Mouse (Mus musculus) neural tube, embryonic 14.5 days (tissue): ENCODE measurements around the gene Bsg. TPM values are rescaled to one million over a fixed set of nuclear protein-coding genes. Genes with fewer than 3 reads are reported as not detected.
"Not testable (repeated sequence)": the region's sequence is repeated elsewhere in the genome, so short reads cannot be mapped to it uniquely, and the experiment has no call there.

Experiments used
- ATAC-seq: fragments of 200-750 bp; cut with Nextera tagmentation; 2 replicates; pipeline ENCODE4 v1.8.0; 2017; ENCODE audit warnings: low read depth, mild to moderate bottlenecking, moderate TSS enrichment, moderate library complexity
- H3K27ac ChIP-seq: fragments of 300-500 bp; sonication (generic); 2 replicates; pipeline ENCODE4 v1.5.1; 2014; ENCODE audit warnings: low read depth, mild to moderate bottlenecking, control low read depth, low read length, moderate library complexity, mixed read lengths
- H3K27me3 ChIP-seq: fragments of 300-500 bp; sonication (generic); 2 replicates; pipeline ENCODE4 v1.6.1; 2014; ENCODE audit warnings: low read length; ENCODE audit not compliant: control insufficient read depth, insufficient read depth
- H3K36me3 ChIP-seq: fragments of 300-500 bp; sonication (generic); 2 replicates; pipeline ENCODE4 v1.6.1; 2014; ENCODE audit warnings: low read length, mixed read lengths; ENCODE audit not compliant: control insufficient read depth, insufficient read depth
- H3K4me1 ChIP-seq: fragments of 300-500 bp; sonication (generic); 2 replicates; pipeline ENCODE4 v1.6.1; 2014; ENCODE audit warnings: low read length; ENCODE audit not compliant: control insufficient read depth, insufficient read depth
- H3K4me2 ChIP-seq: fragments of 300-500 bp; sonication (generic); 2 replicates; pipeline ENCODE4 v1.6.1; 2014; ENCODE audit warnings: mild to moderate bottlenecking, low read depth, low read length, control low read depth
- H3K4me3 ChIP-seq: fragments of 300-500 bp; sonication (generic); 2 replicates; pipeline ENCODE4 v1.5.1; 2014; ENCODE audit warnings: low read depth, low read length, control low read depth, mixed read lengths
- H3K9ac ChIP-seq: fragments of 300-500 bp; sonication (generic); replicated peaks from 2 replicates; pipeline ENCODE4 v1.6.1; 2014; ENCODE audit warnings: low read depth, mild to moderate bottlenecking, control low read depth, low read length, mixed read lengths
- H3K9me3 ChIP-seq: fragments of 300-500 bp; sonication (generic); 2 replicates; pipeline ENCODE4 v1.6.1; 2016; ENCODE audit warnings: low read length; ENCODE audit not compliant: control insufficient read depth
- WGBS: fragments of 180-500 bp; shearing (Covaris S2); extraction: QIAGEN DNeasy Blood & Tissue Kit; methylation state at CpG from one replicate; pipeline ENCODE4 v1.1.7; 2014; 5-methylcytosine and 5-hydroxymethylcytosine counted together
- polyA plus RNA-seq: library from polyadenylated mRNA; unstranded; fragments of >200 nt; fragmentation: Nextera tagmentation; extraction: Ambion mirVana; gene quantifications from 2 replicates; pipeline ENCODE4 v1.2.1, GENCODE M21; 2014

Bsg gene
- polyA plus RNA-seq, 1 experiment from 2014 or later: 802 TPM

GRCm38 (mm10) chr10:79696129-79696651, 8.1 kb upstream of the Bsg start:
- H3K4me3 ChIP-seq: no peak overlapping the region
- no peak overlapping the region for H3K27ac ChIP-seq
- H3K4me1 ChIP-seq: no peaks in the 10 kb centered on the region
- no peaks in the 10 kb centered on the region for H3K27me3 ChIP-seq
- no peak for ATAC-seq
- H3K9me3 ChIP-seq: no peaks in the 10 kb centered on the region
- H3K4me2 ChIP-seq: no peak overlapping the region
- H3K36me3 ChIP-seq: no peaks in the 10 kb centered on the region
- no peak overlapping the region for H3K9ac ChIP-seq
- 63% methylated on average over 9 of the region's 9 CpGs for WGBS

- 83% methylated on average over 6 of the region's 6 CpGs for WGBS
- H3K27ac ChIP-seq: no peak overlapping the region
- H3K36me3 ChIP-seq: no peaks in the 10 kb centered on the region
- no peaks in the 10 kb centered on the region for H3K27me3 ChIP-seq
- no peaks in the 10 kb centered on the region for H3K9me3 ChIP-seq
- H3K9ac ChIP-seq: no peak overlapping the region
- ATAC-seq: no peak
- H3K4me2 ChIP-seq: no peak overlapping the region
- no peaks in the 10 kb centered on the region for H3K4me1 ChIP-seq
- H3K4me3 ChIP-seq: no peak overlapping the region
Observed at GRCm38 (mm10) chr10:79697916-79698315, 6.4 kb upstream of the Bsg start.

GRCm38 (mm10) chr10:79698459-79698858, 5.8 kb upstream of the Bsg start:
- H3K4me1 ChIP-seq: no peaks in the 10 kb centered on the region
- H3K4me3 ChIP-seq: no peak overlapping the region
- H3K4me2 ChIP-seq: no peak overlapping the region
- H3K36me3 ChIP-seq: no peaks in the 10 kb centered on the region
- H3K27me3 ChIP-seq: no peaks in the 10 kb centered on the region
- H3K27ac ChIP-seq: no peak overlapping the region
- WGBS: 92% methylated on average over 6 of the region's 6 CpGs
- H3K9me3 ChIP-seq: no peaks in the 10 kb centered on the region
- no peak overlapping the region for H3K9ac ChIP-seq
- ATAC-seq: no peak

GRCm38 (mm10) chr10:79700676-79701075, 3.6 kb upstream of the Bsg start:
- H3K9ac ChIP-seq: 0 out of 2 replicates have a peak overlapping the region, but pooled peaks have one; percentile 7
- H3K4me1 ChIP-seq: peaks cover 7% of the 10 kb centered on the region
- no peaks in the 10 kb centered on the region for H3K36me3 ChIP-seq
- no peak overlapping the region for H3K4me3 ChIP-seq
- H3K9me3 ChIP-seq: no peaks in the 10 kb centered on the region
- no peak overlapping the region for H3K4me2 ChIP-seq
- no peak overlapping the region for H3K27ac ChIP-seq
- 52% methylated on average over 7 of the region's 7 CpGs for WGBS
- no peak for ATAC-seq
- no peaks in the 10 kb centered on the region for H3K27me3 ChIP-seq

- Histone ChIP-seq H3K4me3 (no peak overlapping the region), H3K27me3 (no peaks in the 10 kb centered on the region), H3K27ac (no peak overlapping the region), H3K4me1 (peaks cover 16% of the 10 kb centered on the region), H3K36me3 (no peaks in the 10 kb centered on the region), H3K9me3 (no peaks in the 10 kb centered on the region), H3K9ac (no peak overlapping the region), H3K4me2 (no peak overlapping the region)
- 72% methylated on average over 10 of the region's 10 CpGs for WGBS
- ATAC-seq: no peak
Observed at GRCm38 (mm10) chr10:79701443-79702129, 2.7 kb upstream of the Bsg start.

- not testable (repeated sequence) for H3K27ac ChIP-seq, H3K9me3 ChIP-seq, H3K9ac ChIP-seq, H3K27me3 ChIP-seq, H3K4me3 ChIP-seq, H3K36me3 ChIP-seq, ATAC-seq, H3K4me2 ChIP-seq
- 85% methylated on average over 2 of the region's 4 CpGs for WGBS
- peaks cover 22% of the 10 kb centered on the region for H3K4me1 ChIP-seq
Observed at GRCm38 (mm10) chr10:79702970-79703369, 1.3 kb upstream of the Bsg start.

- no peak for ATAC-seq
- H3K27me3 ChIP-seq: no peaks in the 10 kb centered on the region
- H3K27ac ChIP-seq: 0 out of 2 replicates have a peak overlapping the region, but pooled peaks have one; percentile 0
- no peaks in the 10 kb centered on the region for H3K9me3 ChIP-seq
- WGBS: 79% methylated on average over 10 of the region's 10 CpGs
- 0 out of 2 replicates have a peak overlapping the region, but pooled peaks have one; percentile 8 for H3K9ac ChIP-seq
- H3K36me3 ChIP-seq: no peaks in the 10 kb centered on the region
- H3K4me1 ChIP-seq: peaks cover 22% of the 10 kb centered on the region
- peak overlapping the region; percentile 89 for H3K4me2 ChIP-seq
- peak overlapping the region; percentile 67; the same call in 1 of the 2 replicates for H3K4me3 ChIP-seq
Observed at GRCm38 (mm10) chr10:79703541-79703940, 750 bp upstream of the Bsg start.

GRCm38 (mm10) chr10:79704970-79705360, 674 bp downstream of the Bsg start:
- H3K9me3 ChIP-seq: no peaks in the 10 kb centered on the region
- no peak overlapping the region for H3K27ac ChIP-seq
- no peak for ATAC-seq
- H3K27me3 ChIP-seq: no peaks in the 10 kb centered on the region
- H3K9ac ChIP-seq: peak overlapping the region; percentile 87
- 7% methylated on average over 10 of the region's 10 CpGs for WGBS
- H3K4me1 ChIP-seq: peaks cover 22% of the 10 kb centered on the region
- peak overlapping the region; percentile 89 for H3K4me2 ChIP-seq
- peak overlapping the region; percentile 67 for H3K4me3 ChIP-seq
- H3K36me3 ChIP-seq: peaks cover 5% of the 10 kb centered on the region; the same call in 1 of the 2 replicates

GRCm38 (mm10) chr10:79705951-79706350, 1.7 kb downstream of the Bsg start:
- Histone ChIP-seq H3K4me1 (peaks cover 22% of the 10 kb centered on the region), H3K4me3 (peak overlapping the region; percentile 67), H3K4me2 (peak overlapping the region; percentile 89), H3K27me3 (no peaks in the 10 kb centered on the region), H3K9me3 (no peaks in the 10 kb centered on the region), H3K36me3 (peaks cover 15% of the 10 kb centered on the region), H3K9ac (no peak overlapping the region), H3K27ac (no peak overlapping the region)
- WGBS: 88% methylated on average over 5 of the region's 5 CpGs
- ATAC-seq: no peak
